In the genomic region with DNA sequence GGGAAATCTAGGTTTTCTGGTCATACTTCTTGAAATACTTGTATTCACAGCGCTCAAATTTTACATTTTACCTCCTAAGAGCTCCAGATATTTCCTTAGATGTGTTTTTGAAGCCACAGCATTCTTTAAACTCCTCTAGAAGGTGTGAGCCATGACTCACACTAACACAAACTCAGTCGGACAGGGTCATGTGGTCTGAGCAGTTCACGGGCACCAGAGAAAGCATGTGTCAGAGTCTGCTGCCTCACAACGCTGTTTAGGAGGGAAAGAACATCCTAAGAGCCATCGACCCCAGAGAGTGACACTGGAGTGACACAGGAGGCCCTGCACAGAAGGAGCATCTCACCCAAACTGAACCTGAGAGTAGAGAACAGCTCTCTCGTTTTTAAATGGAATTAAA, we compare ENCODE assay signal across 23 mouse cellular contexts.
"Had no signal": no experiment of that assay in that cellular context is flagged by ENCODE, and none has a peak within 500 bp of the region (broad histone marks: within the 10 kb centered on the region; RNA-seq: fewer than 3 reads in every experiment).

No protein-coding gene starts in this region.

- H3K9me3 ChIP-seq: limb, embryonic 10.5 days; limb, embryonic 13.5 days; liver, embryonic 12.5 days; liver, embryonic 15.5 days; lung, embryonic 15.5 days; midbrain, embryonic 10.5 days; midbrain, embryonic 13.5 days had no signal

- H3K4me2 ChIP-seq: limb, embryonic 13.5 days; liver, embryonic 12.5 days; liver, embryonic 15.5 days; lung, embryonic 15.5 days; midbrain, embryonic 13.5 days had no signal

- H3K27me3 ChIP-seq: limb, embryonic 13.5 days; liver, embryonic 12.5 days; liver, embryonic 15.5 days; lung, embryonic 15.5 days; megakaryocyte, embryonic 14.5 days; midbrain, embryonic 13.5 days had no signal

- H3K27ac ChIP-seq: layer of hippocampus, adult 2 months; limb, embryonic 10.5 days; limb, embryonic 13.5 days; liver, embryonic 12.5 days; liver, embryonic 15.5 days; lung, embryonic 15.5 days; midbrain, embryonic 10.5 days; midbrain, embryonic 13.5 days; stomach, postnatal 0 days had no signal

- H3K4me3 ChIP-seq: layer of hippocampus, adult 2 months; limb, embryonic 10.5 days; limb, embryonic 13.5 days; liver, embryonic 12.5 days; liver, embryonic 15.5 days; lung, embryonic 15.5 days; megakaryocyte, embryonic 14.5 days; midbrain, embryonic 10.5 days; midbrain, embryonic 13.5 days had no signal

- H3K36me3 ChIP-seq: limb, embryonic 10.5 days; limb, embryonic 13.5 days; liver, embryonic 12.5 days; liver, embryonic 15.5 days; lung, embryonic 15.5 days; midbrain, embryonic 10.5 days; midbrain, embryonic 13.5 days had no signal

- H3K4me1 ChIP-seq: limb, embryonic 10.5 days; limb, embryonic 13.5 days; liver, embryonic 12.5 days; liver, embryonic 15.5 days; lung, embryonic 15.5 days; megakaryocyte, embryonic 14.5 days; midbrain, embryonic 13.5 days had no signal

- H3K9ac ChIP-seq: limb, embryonic 13.5 days; liver, embryonic 12.5 days; liver, embryonic 15.5 days; lung, embryonic 15.5 days; midbrain, embryonic 13.5 days had no signal

- DNase-seq: kidney, adult 9 months; kidney, postnatal 25 days; layer of hippocampus, adult 9-11 months; liver; lung, adult 18-20 months; lung, postnatal 10 days; lung, postnatal 36 days; right cerebral cortex, adult 18-20 months; right cerebral cortex, postnatal 14 days; right cerebral cortex, postnatal 4 days; thymus, adult 2 months; thymus, postnatal 25 days had no signal

- ATAC-seq: liver, embryonic 12.5 days; midbrain, embryonic 13.5 days; midbrain, embryonic 16.5 days had no signal
